ENCODE assay signal across 8 mouse cellular contexts in genomic region chr11:60141285-60141608, GRCm38 (mm10). TPM values are rescaled to one million over a fixed set of nuclear protein-coding genes. Genes with fewer than 3 reads are reported as not detected.
DNase-seq lines count a peak whose midpoint lies in the region; ATAC-seq and TF ChIP-seq lines count a peak whose summit lies in the region.

No protein-coding gene starts in this region.

- peak overlapping the region; percentile 72 for H3K4me3 ChIP-seq in layer of hippocampus, adult 2 months
- peak overlapping the region; percentile 73 for H3K4me3 ChIP-seq in embryonic facial prominence, embryonic 10.5 days
- H3K4me3 ChIP-seq in intestine, embryonic 14.5 days (ENCODE audit: low read depth, low read length), result peak overlapping the region; percentile 34
- H3K4me3 ChIP-seq in neural tube, embryonic 12.5 days, result peak overlapping the region; percentile 64

- H3K27ac ChIP-seq in layer of hippocampus, adult 2 months, result peak overlapping the region; percentile 39; the same call in 1 of the 2 replicates
- peak overlapping the region; percentile 95 for H3K27ac ChIP-seq in embryonic facial prominence, embryonic 10.5 days (replicated peaks)
- H3K27ac ChIP-seq in intestine, embryonic 14.5 days (ENCODE audit: low read depth), result no peak overlapping the region
- H3K27ac ChIP-seq in neural tube, embryonic 12.5 days, result no peak overlapping the region

- no peak for ATAC-seq in intestine, embryonic 14.5 days (replicated peaks; ENCODE audit: low FRiP score, low TSS enrichment, low read depth)
- peak; percentile 11; the same call in 1 of the 2 replicates for ATAC-seq in neural tube, embryonic 12.5 days (ENCODE audit: low FRiP score, low read depth)

- no peak for DNase-seq in layer of hippocampus, adult 2 months (ENCODE audit: low spot score in 2 of 2)
- no peak for DNase-seq in layer of hippocampus, postnatal 10 days (ENCODE audit: low spot score in 2 of 2)
- no peak for DNase-seq in embryonic facial prominence, embryonic 10.5 days (ENCODE audit: low spot score)
- DNase-seq in intestine, embryonic 14.5 days (ENCODE audit: low spot score), result peak; percentile 61
- no peak for DNase-seq in frontal cortex, postnatal 25 days (ENCODE audit: low spot score in 2 of 2)
- no peak for DNase-seq in left cerebral cortex, adult 18-20 months (ENCODE audit: low spot score in 2 of 2)
- no peak for DNase-seq in embryo, embryonic 11 days

- no peak overlapping the region for H3K9ac ChIP-seq in intestine, embryonic 14.5 days (ENCODE audit: low read length)
- peak overlapping the region; percentile 80 for H3K9ac ChIP-seq in neural tube, embryonic 12.5 days

- no peaks in the 10 kb centered on the region for H3K9me3 ChIP-seq in embryonic facial prominence, embryonic 10.5 days
- no peaks in the 10 kb centered on the region for H3K9me3 ChIP-seq in intestine, embryonic 14.5 days (ENCODE audit: control insufficient read depth, low read length)
- H3K9me3 ChIP-seq in neural tube, embryonic 12.5 days, result no peaks in the 10 kb centered on the region

- TF ChIP-seq CTCF in layer of hippocampus, adult 2 months (conservative IDR thresholded peaks at IDR 0.05), result peak; percentile 28

- peaks cover 75% of the 10 kb centered on the region for H3K4me1 ChIP-seq in embryonic facial prominence, embryonic 10.5 days
- peaks cover 22% of the 10 kb centered on the region for H3K4me1 ChIP-seq in intestine, embryonic 14.5 days (replicated peaks; ENCODE audit: control insufficient read depth, insufficient read depth, low read length)
- peaks cover 54% of the 10 kb centered on the region for H3K4me1 ChIP-seq in neural tube, embryonic 12.5 days

- H3K4me2 ChIP-seq in intestine, embryonic 14.5 days (ENCODE audit: low read length), result peak overlapping the region; percentile 86
- H3K4me2 ChIP-seq in neural tube, embryonic 12.5 days (replicated peaks), result peak overlapping the region; percentile 86

- peaks cover 54% of the 10 kb centered on the region for H3K36me3 ChIP-seq in embryonic facial prominence, embryonic 10.5 days (replicated peaks)
- H3K36me3 ChIP-seq in intestine, embryonic 14.5 days (ENCODE audit: control insufficient read depth, insufficient read depth, low read length), result peaks cover 31% of the 10 kb centered on the region
- peaks cover 24% of the 10 kb centered on the region for H3K36me3 ChIP-seq in neural tube, embryonic 12.5 days

- H3K27me3 ChIP-seq in embryonic facial prominence, embryonic 10.5 days (replicated peaks; ENCODE audit: low read depth, poor library complexity, severe bottlenecking), result no peaks in the 10 kb centered on the region
- H3K27me3 ChIP-seq in intestine, embryonic 14.5 days (replicated peaks; ENCODE audit: control insufficient read depth, insufficient read depth, low read length), result no peaks in the 10 kb centered on the region
- no peaks in the 10 kb centered on the region for H3K27me3 ChIP-seq in neural tube, embryonic 12.5 days (replicated peaks)

- 7% methylated on average over 7 of the region's 7 CpGs for WGBS in embryonic facial prominence, embryonic 10.5 days
- 10% methylated on average over 7 of the region's 7 CpGs for WGBS in intestine, embryonic 14.5 days
- WGBS in neural tube, embryonic 12.5 days, result 5% methylated on average over 7 of the region's 7 CpGs

RNA-seq across cellular contexts. Expression of gene Rai1, which starts 36.4 kb away (rescaled TPM):
- 10 to 100 TPM; 78.1 to 89.7 TPM for total RNA-seq in layer of hippocampus, adult 2 months (2021)
- 10 to 100 TPM; 70.7 to 83.2 TPM for total RNA-seq in layer of hippocampus, postnatal 10 days (2021)
- polyA plus RNA-seq in embryonic facial prominence, embryonic 10.5 days (2016; fragmentation: Nextera tagmentation; extraction: Ambion mirVana), result 31.0 and 33.8 TPM in 2 replicates
- polyA plus RNA-seq in intestine, embryonic 14.5 days (2014; fragmentation: Nextera tagmentation; extraction: Ambion mirVana), result 28.2 and 31.2 TPM in 2 replicates
- 34.0 and 35.6 TPM in 2 replicates for polyA plus RNA-seq in neural tube, embryonic 12.5 days (2016; fragmentation: Nextera tagmentation; extraction: Ambion mirVana)
- 10 to 100 TPM; 74.0 to 76.1 TPM for total RNA-seq in left cerebral cortex, adult 18-20 months (2021)

Comparison
In these comparisons a context has a peak if more than half of its experiments do, and no peak if none do; other contexts are left out.
1. H3K27ac ChIP-seq: peak in layer of hippocampus, adult 2 months (single experiment) and embryonic facial prominence, embryonic 10.5 days (single experiment); none in intestine, embryonic 14.5 days (single experiment) and neural tube, embryonic 12.5 days (single experiment).
2. Peak in every context shown above with its lines, with median percentiles within 50 percentile points of each other: H3K4me3 ChIP-seq.